Mouse (Mus musculus): ENCODE data around the gene Lrrc3.
A peak's percentile ranks its signal among the peaks of the same experiment; 100 is the strongest.
"Not testable (repeated sequence)": the region's sequence is repeated elsewhere in the genome, so short reads cannot be mapped to it uniquely, and the experiment has no call there.

Lrrc3 gene

GRCm38 (mm10) chr10:77902211-77902893 is at the start of gene Lrrc3:
TSS of gene Lrrc3 (minus strand) at chr10:77902536.
- peak; percentile 49 to 83 for DNase-seq

GRCm38 (mm10) chr10:77950468-77950867 is 48.1 kb upstream of the Lrrc3 start:
- not testable (repeated sequence) for DNase-seq

- no peak for DNase-seq
Measured at GRCm38 (mm10) chr10:77939685-77940084, 37.3 kb upstream of the Lrrc3 start.

- DNase-seq: no peak
Measured at GRCm38 (mm10) chr10:77927375-77927774, 25.0 kb upstream of the Lrrc3 start.

GRCm38 (mm10) chr10:77926140-77926539 is 23.8 kb upstream of the Lrrc3 start:
- DNase-seq: peak; percentile 21 to 80

- no peak for DNase-seq
Measured at GRCm38 (mm10) chr10:77922681-77923080, 20.3 kb upstream of the Lrrc3 start.

GRCm38 (mm10) chr10:77921009-77921408 is 18.7 kb upstream of the Lrrc3 start:
- DNase-seq: no peak

GRCm38 (mm10) chr10:77916636-77917335 is 14.4 kb upstream of the Lrrc3 start:
- DNase-seq: peak; percentile 46 to 90

GRCm38 (mm10) chr10:77913292-77913691 is 11.0 kb upstream of the Lrrc3 start:
- no peak for DNase-seq

GRCm38 (mm10) chr10:77912605-77913004 is 10.3 kb upstream of the Lrrc3 start:
- DNase-seq: no peak

- DNase-seq: peak; percentile 29 to 74
Measured at GRCm38 (mm10) chr10:77902894-77903715, 769 bp upstream of the Lrrc3 start.

- peak; percentile 14 to 61 for DNase-seq
Measured at GRCm38 (mm10) chr10:77901871-77902210, 495 bp downstream of the Lrrc3 start.

- DNase-seq: peak in 1 of 2 experiments; percentile 22
Measured at GRCm38 (mm10) chr10:77900903-77901818, 1.2 kb downstream of the Lrrc3 start.

GRCm38 (mm10) chr10:77900126-77900525 is 2.2 kb downstream of the Lrrc3 start:
- peak; percentile 41 to 62 for DNase-seq

- peak in 1 of 2 experiments; percentile 10 for DNase-seq
Measured at GRCm38 (mm10) chr10:77895562-77895961, 6.8 kb downstream of the Lrrc3 start.

GRCm38 (mm10) chr10:77890987-77891565 is 11.3 kb downstream of the Lrrc3 start:
- DNase-seq: no peak

- no peak for DNase-seq
Measured at GRCm38 (mm10) chr10:77886007-77886747, 16.2 kb downstream of the Lrrc3 start.

GRCm38 (mm10) chr10:77882553-77882952 is 19.8 kb downstream of the Lrrc3 start:
- DNase-seq: no peak

- no peak for DNase-seq
Measured at GRCm38 (mm10) chr10:77880305-77880704, 22.0 kb downstream of the Lrrc3 start.

GRCm38 (mm10) chr10:77878985-77879384 is 23.4 kb downstream of the Lrrc3 start:
- peak; percentile 33 to 73 for DNase-seq

- no peak for DNase-seq
Measured at GRCm38 (mm10) chr10:77869651-77870050, 32.7 kb downstream of the Lrrc3 start.
